Comparison of ENCODE assay signal across 18 mouse cellular contexts in genomic region chr14:10194130-10194529, GRCm38 (mm10).
"Had no signal": no experiment of that assay in that cellular context is flagged by ENCODE, and none has a peak within 500 bp of the region (broad histone marks: within the 10 kb centered on the region; RNA-seq: fewer than 3 reads in every experiment).

No protein-coding gene starts in this region.

- H3K4me1 ChIP-seq: kidney, embryonic 15.5 days; liver, embryonic 15.5 days; neural tube, embryonic 15.5 days; stomach, embryonic 15.5 days had no signal

- ATAC-seq: lung, postnatal 0 days; midbrain, embryonic 13.5 days had no signal

- H3K4me3 ChIP-seq: kidney, embryonic 15.5 days; left cerebral cortex, adult 2 months; limb, embryonic 10.5 days; liver, embryonic 15.5 days; midbrain, embryonic 13.5 days; myocyte; neural tube, embryonic 15.5 days; stomach, embryonic 15.5 days had no signal

- H3K9ac ChIP-seq: kidney, embryonic 15.5 days; liver, embryonic 15.5 days; midbrain, embryonic 13.5 days; neural tube, embryonic 15.5 days; stomach, embryonic 15.5 days had no signal

- H3K27ac ChIP-seq: kidney, embryonic 15.5 days; left cerebral cortex, adult 2 months; limb, embryonic 10.5 days; liver, embryonic 15.5 days; midbrain, embryonic 13.5 days; neural tube, embryonic 15.5 days; stomach, embryonic 15.5 days had no signal

- H3K9me3 ChIP-seq: kidney, embryonic 15.5 days; limb, embryonic 10.5 days; liver, embryonic 15.5 days; midbrain, embryonic 13.5 days; neural tube, embryonic 15.5 days; stomach, embryonic 15.5 days had no signal

- H3K27me3 ChIP-seq: kidney, embryonic 15.5 days; liver, embryonic 15.5 days; midbrain, embryonic 13.5 days; neural tube, embryonic 15.5 days; stomach, embryonic 15.5 days had no signal

- H3K36me3 ChIP-seq: kidney, embryonic 15.5 days; limb, embryonic 10.5 days; liver, embryonic 15.5 days; midbrain, embryonic 13.5 days; neural tube, embryonic 15.5 days; stomach, embryonic 15.5 days had no signal

- DNase-seq: kidney, postnatal 25 days; layer of hippocampus, adult 9-11 months; lung, adult 2 months; lung, postnatal 36 days; right cerebral cortex, adult 18-20 months; right cerebral cortex, postnatal 25 days; thymus, adult 2 months; thymus, postnatal 25 days had no signal

- H3K4me2 ChIP-seq: kidney, embryonic 15.5 days; liver, embryonic 11.5 days; liver, embryonic 15.5 days; midbrain, embryonic 13.5 days; neural tube, embryonic 15.5 days; stomach, embryonic 15.5 days had no signal
